Mouse (Mus musculus) hindbrain, embryonic 14.5 days (tissue): ENCODE measurements around the gene Smcp. TPM values are rescaled to one million over a fixed set of nuclear protein-coding genes. Genes with fewer than 3 reads are reported as not detected.
A peak's percentile ranks its signal among the peaks of the same experiment; 100 is the strongest.

ENCODE experiments used
- ATAC-seq: fragments of 200-750 bp; cut with Nextera tagmentation; 2 replicates; pipeline ENCODE4 v1.8.0; 2017; ENCODE audit warnings: moderate number of reproducible peaks, mild to moderate bottlenecking, moderate TSS enrichment, moderate library complexity; ENCODE audit not compliant: low FRiP score
- DNase-seq: peaks from one replicate; pipeline ENCODE4 v3.0.0-alpha.2; 2015; ENCODE audit warnings: low spot score
- H3K27ac ChIP-seq: fragments of 300-500 bp; sonication (generic); 2 replicates; pipeline ENCODE4 v1.5.1; 2014; ENCODE audit warnings: mild to moderate bottlenecking, moderate library complexity
- H3K27me3 ChIP-seq: fragments of 300-500 bp; sonication (generic); 2 replicates; pipeline ENCODE4 v1.6.1; 2014; ENCODE audit warnings: mild to moderate bottlenecking, low read length, mixed read lengths; ENCODE audit not compliant: control insufficient read depth, insufficient read depth
- H3K36me3 ChIP-seq: fragments of 300-500 bp; sonication (generic); replicated peaks from 2 replicates; pipeline ENCODE4 v1.6.1; 2014; ENCODE audit not compliant: control insufficient read depth, insufficient read depth
- H3K4me1 ChIP-seq: fragments of 300-500 bp; sonication (generic); replicated peaks from 2 replicates; pipeline ENCODE4 v1.6.1; 2014; ENCODE audit warnings: antibody characterized with exemption, low read length, mixed read lengths; ENCODE audit not compliant: control insufficient read depth, insufficient read depth
- H3K4me2 ChIP-seq: fragments of 300-500 bp; sonication (generic); replicated peaks from 2 replicates; pipeline ENCODE4 v1.6.1; 2014; ENCODE audit warnings: mild to moderate bottlenecking, moderate library complexity
- H3K4me3 ChIP-seq: fragments of 300-500 bp; sonication (generic); replicated peaks from 2 replicates; pipeline ENCODE4 v1.5.1; 2014; ENCODE audit warnings: mild to moderate bottlenecking, low read length
- H3K9ac ChIP-seq: fragments of 300-500 bp; sonication (generic); 2 replicates; pipeline ENCODE4 v1.6.1; 2014
- H3K9me3 ChIP-seq: fragments of 300-500 bp; sonication (generic); 2 replicates; pipeline ENCODE4 v1.6.1; 2016; ENCODE audit warnings: low read length; ENCODE audit not compliant: control insufficient read depth
- WGBS: fragments of 180-500 bp; shearing (Covaris S2); extraction: QIAGEN DNeasy Blood & Tissue Kit; methylation state at CpG from one replicate; pipeline ENCODE4 v1.1.7; 2014; 5-methylcytosine and 5-hydroxymethylcytosine counted together
- polyA plus RNA-seq: library from polyadenylated mRNA; unstranded; fragments of >200 nt; fragmentation: Nextera tagmentation; extraction: Ambion mirVana; gene quantifications from 2 replicates; pipeline ENCODE4 v1.2.1, GENCODE M21; 2014

Smcp gene
- not detected in 2 replicates for polyA plus RNA-seq

DNA sequence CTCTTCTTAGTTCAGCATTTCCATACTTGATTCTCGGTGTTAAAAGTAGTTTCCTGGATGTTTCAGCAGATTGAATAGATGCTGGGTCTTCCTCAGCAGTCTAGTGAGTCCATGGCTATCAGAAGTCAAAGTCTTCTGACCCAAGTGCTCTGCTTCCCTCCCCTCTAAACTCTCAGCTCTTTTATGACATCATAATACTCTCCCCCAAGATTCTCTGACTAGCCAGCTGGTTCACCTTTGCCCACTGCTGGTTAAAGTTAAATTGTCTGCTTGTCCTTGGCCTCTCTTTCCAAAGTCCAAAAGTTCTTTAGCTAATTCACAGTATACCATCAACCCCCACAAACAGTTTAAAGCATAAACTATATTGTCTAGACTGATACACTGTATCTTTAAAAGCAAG is at the start of gene Smcp:
Gene Smcp (minus strand): TSS at position 140 of the 400 bp plus-strand sequence.
- H3K4me2 ChIP-seq, result no peak within 1 kb of the TSS
- no peak within 1 kb of the TSS for H3K9ac ChIP-seq
- no peak within 1 kb of the TSS for H3K4me3 ChIP-seq
- no peaks in the 10 kb centered on the region for H3K9me3 ChIP-seq
- H3K27me3 ChIP-seq, result no peaks in the 10 kb centered on the region
- H3K4me1 ChIP-seq, result no peaks in the 10 kb centered on the region
- H3K27ac ChIP-seq, result no peak within 1 kb of the TSS
- 71% methylated on average over 1 of the region's 1 CpGs for WGBS
- DNase-seq (no peak), ATAC-seq (no peak)
- no peaks in the 10 kb centered on the region for H3K36me3 ChIP-seq

DNA sequence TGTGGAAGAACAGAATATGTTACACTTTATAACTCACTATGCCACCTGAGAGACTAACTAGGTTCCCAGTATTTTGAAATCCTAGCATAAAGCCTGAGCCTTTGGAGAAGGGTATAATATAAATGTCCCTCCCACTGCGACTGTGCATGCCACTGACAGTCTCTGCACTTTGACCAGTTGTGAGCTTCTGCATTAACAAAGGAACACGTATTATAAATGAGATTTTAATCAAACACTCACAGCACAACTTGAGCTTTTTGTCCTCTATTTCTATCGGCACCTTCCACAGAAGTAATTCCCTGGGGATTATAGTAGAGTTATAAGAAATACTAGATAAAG is 49.8 kb upstream of the Smcp start:
- Histone ChIP-seq H3K27me3 (no peaks in the 10 kb centered on the region), H3K36me3 (no peaks in the 10 kb centered on the region), H3K4me1 (no peaks in the 10 kb centered on the region), H3K4me2 (no peak overlapping the region), H3K9ac (no peak overlapping the region), H3K4me3 (no peak overlapping the region), H3K27ac (no peak overlapping the region), H3K9me3 (no peaks in the 10 kb centered on the region)
- WGBS, result 70% methylated on average over 3 of the region's 3 CpGs
- ATAC-seq (no peak), DNase-seq (no peak)

DNA sequence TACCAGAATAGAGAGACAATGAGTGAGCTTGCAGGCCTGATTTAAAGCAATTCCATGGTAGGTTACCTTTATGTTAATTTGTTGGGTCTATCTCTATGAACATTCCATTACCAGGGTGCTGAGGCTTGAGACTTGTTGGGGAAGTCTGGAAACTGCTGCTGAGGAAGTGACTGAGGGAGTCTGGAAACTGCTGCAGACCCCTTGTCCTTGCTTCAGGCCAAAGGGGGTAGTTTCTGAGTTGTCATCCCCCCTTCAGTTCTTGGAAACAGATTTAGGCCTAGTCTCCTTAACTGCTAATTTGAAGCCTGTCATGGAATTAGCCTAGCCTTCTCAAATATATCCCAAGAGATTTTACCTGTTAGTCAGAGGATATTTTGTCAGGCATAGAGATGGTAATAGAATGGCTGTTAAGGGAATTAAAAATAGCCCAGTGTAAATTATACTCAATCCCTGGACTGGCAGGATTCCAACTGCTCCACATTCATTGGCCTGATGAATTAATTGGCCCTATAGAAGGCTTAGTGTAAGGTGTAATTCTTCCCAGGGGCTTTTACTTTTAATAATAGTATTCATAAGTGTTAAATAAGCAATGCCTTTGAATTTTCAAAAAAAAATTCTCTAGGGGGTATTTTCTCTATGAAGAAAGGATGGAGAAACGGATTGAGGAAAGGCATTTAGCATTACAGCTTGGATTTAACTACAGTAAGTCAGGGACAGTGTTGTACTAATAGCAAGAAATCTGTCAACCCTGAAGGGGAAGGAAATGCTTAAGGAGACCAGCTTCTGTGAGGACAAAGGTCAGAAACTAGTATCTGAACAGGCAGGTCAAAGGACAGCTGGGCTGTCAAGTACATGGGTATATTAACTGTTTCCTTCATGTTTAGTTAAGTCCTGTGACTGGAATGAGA is 49.2 kb upstream of the Smcp start:
- DNase-seq (no peak), ATAC-seq (peak; percentile 77; the same call in 1 of the 2 replicates)
- Histone ChIP-seq H3K4me2 (no peak overlapping the region), H3K9me3 (no peaks in the 10 kb centered on the region), H3K36me3 (no peaks in the 10 kb centered on the region), H3K27me3 (no peaks in the 10 kb centered on the region), H3K4me3 (no peak overlapping the region), H3K27ac (no peak overlapping the region), H3K4me1 (no peaks in the 10 kb centered on the region), H3K9ac (no peak overlapping the region)
- WGBS, result 35% methylated on average over 1 of the region's 1 CpGs

DNA sequence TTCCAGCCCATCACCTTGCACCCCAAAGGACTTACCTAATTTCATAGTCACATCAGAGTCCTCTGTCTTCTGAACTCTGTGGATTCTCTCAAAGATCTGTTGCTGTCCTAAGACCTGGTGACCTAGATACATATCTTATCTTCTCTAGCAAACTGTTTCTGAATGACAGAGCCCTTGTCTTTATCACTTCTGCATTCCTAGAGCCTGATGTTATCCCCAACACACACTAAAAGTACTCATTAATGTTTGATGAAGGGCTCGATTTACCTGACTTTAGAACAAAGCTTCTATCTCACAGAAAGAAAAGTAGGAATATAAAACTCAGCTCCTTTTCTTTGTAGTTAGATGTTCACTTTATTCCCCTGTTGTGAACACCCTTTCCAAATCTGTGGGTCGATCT is 32.8 kb upstream of the Smcp start, which contains the start of gene Lce6a:
Gene Lce6a (minus strand): TSS at position 101 of the 400 bp plus-strand sequence.
- Histone ChIP-seq H3K4me3 (no peak within 1 kb of the TSS), H3K4me2 (no peak within 1 kb of the TSS), H3K27ac (no peak within 1 kb of the TSS), H3K9me3 (no peaks in the 10 kb centered on the region), H3K27me3 (no peaks in the 10 kb centered on the region), H3K4me1 (no peaks in the 10 kb centered on the region), H3K9ac (no peak within 1 kb of the TSS), H3K36me3 (no peaks in the 10 kb centered on the region)
- WGBS, result 86% methylated on average over 2 of the region's 2 CpGs
- ATAC-seq (no peak), DNase-seq (no peak)

DNA sequence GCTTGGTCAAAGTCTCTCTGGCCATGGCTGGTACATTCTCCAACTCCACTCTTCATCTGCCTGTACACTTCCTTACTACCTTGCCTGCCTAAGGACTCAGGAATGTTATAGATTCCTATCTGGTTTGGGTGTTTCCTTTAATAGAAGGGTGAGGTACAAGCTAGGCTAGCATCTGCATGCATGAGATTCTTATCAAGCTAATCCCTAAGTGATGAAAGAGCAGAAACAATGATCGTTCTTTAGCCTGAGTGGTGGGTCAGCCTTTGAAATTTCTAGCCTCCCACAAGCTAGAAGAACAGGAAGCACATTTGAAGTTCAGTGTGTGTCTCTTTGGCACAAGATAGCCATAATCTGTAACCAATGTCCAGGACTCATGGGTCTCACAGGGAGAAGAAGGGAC is 21.0 kb upstream of the Smcp start:
- Histone ChIP-seq H3K36me3 (no peaks in the 10 kb centered on the region), H3K27ac (no peak overlapping the region), H3K4me1 (no peaks in the 10 kb centered on the region), H3K4me3 (no peak overlapping the region), H3K9me3 (no peaks in the 10 kb centered on the region), H3K9ac (no peak overlapping the region), H3K27me3 (no peaks in the 10 kb centered on the region), H3K4me2 (no peak overlapping the region)
- no peak for ATAC-seq
- no peak for DNase-seq
- 91% methylated on average over 1 of the region's 1 CpGs for WGBS

DNA sequence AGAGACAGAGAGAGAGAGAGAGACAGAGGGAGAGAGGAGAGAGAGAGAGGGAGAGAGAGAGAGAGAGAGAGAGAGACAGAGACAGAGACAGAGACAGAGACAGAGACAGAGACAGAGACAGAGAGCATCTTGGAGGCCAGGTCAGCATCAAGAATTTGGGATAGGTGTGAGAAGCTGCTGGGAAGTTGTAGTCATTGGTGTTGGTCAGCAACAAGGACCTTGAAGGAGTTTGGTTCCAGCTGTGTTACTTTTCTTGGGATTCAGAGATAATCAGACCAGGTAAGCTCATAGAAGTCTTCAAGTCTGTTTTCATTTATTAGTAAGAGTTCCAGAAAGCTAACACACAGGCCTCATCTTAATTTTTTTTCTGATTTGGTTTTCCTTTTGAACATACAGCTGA is 18.6 kb upstream of the Smcp start, which contains the start of gene 2210017I01Rik:
Gene 2210017I01Rik (minus strand): TSS at position 101 of the 400 bp plus-strand sequence.
- ATAC-seq, result no peak
- H3K27ac ChIP-seq, result no peak within 1 kb of the TSS
- H3K4me2 ChIP-seq, result no peak within 1 kb of the TSS
- H3K4me1 ChIP-seq, result no peaks in the 10 kb centered on the region
- H3K9me3 ChIP-seq, result no peaks in the 10 kb centered on the region
- H3K27me3 ChIP-seq, result no peaks in the 10 kb centered on the region
- H3K9ac ChIP-seq, result no peak within 1 kb of the TSS
- DNase-seq, result no peak
- H3K4me3 ChIP-seq, result no peak within 1 kb of the TSS
- H3K36me3 ChIP-seq, result no peaks in the 10 kb centered on the region

DNA sequence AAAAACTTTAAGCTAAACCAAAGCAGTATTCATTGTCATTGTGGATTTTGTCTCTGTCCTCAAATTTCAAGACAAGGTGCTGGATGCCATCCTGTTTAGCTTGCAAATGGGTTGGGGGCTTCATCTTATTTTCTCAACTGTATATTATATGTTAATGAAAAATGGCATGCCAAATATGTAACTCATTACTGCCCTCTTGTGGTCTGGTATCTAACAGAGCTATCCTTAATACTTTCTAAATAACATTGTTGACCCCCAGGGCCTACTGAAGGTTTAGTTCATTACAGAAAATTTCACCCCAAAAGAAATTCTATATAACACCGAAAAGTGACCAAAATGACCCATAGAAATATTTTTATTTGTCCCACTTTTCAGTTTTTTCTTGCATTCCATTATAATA is 13.4 kb upstream of the Smcp start:
- no peak overlapping the region for H3K9ac ChIP-seq
- DNase-seq (peak; percentile 48), ATAC-seq (no peak)
- WGBS, result 55% methylated on average over 1 of the region's 1 CpGs
- no peak overlapping the region for H3K27ac ChIP-seq
- H3K36me3 ChIP-seq, result no peaks in the 10 kb centered on the region
- H3K4me1 ChIP-seq, result no peaks in the 10 kb centered on the region
- no peak overlapping the region for H3K4me2 ChIP-seq
- no peaks in the 10 kb centered on the region for H3K27me3 ChIP-seq
- no peak overlapping the region for H3K4me3 ChIP-seq
- peaks cover 8% of the 10 kb centered on the region for H3K9me3 ChIP-seq

DNA sequence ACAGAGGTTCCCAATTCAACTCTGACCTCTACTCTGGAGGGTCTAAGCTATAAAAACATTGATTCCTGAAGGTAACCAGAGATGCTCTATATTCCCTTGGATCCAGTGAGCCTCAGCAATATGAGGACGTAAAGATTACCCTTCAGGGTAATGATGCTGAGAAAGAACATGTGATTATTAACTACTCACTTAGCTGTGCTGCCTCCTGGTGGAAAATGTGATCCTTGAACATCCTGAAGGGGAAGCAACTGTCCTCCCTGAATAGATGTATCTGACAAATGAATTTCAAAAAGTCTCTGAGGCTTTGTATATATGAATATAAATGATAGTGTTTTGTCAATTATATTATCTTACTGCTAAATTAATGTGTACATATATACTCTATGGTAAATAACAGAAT is 11.7 kb upstream of the Smcp start:
- Histone ChIP-seq H3K4me2 (no peak overlapping the region), H3K9me3 (peaks cover 8% of the 10 kb centered on the region), H3K4me3 (no peak overlapping the region), H3K9ac (no peak overlapping the region), H3K4me1 (no peaks in the 10 kb centered on the region), H3K27ac (no peak overlapping the region), H3K36me3 (no peaks in the 10 kb centered on the region), H3K27me3 (no peaks in the 10 kb centered on the region)
- WGBS, result 65% methylated on average over 1 of the region's 1 CpGs
- DNase-seq (no peak), ATAC-seq (no peak)

DNA sequence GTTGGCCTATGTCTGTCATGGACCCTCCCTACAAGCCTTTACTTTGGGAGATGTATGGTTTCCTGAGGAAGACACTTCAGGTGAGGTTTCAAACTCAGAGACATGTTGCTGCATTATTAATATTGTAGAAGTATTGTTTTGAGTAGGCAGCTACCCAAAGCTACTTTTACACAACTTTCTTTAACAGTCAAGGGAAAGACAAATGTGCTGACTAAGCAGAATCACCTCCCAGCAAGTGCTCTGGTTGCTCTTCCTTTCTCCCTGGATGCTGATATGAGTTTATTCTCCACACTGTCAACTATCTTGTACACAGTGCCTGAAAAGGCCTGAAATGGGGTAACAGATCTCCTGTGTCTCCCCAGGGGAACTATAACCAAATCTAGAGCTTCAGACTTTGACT is 11.2 kb upstream of the Smcp start:
- H3K27ac ChIP-seq, result no peak overlapping the region
- H3K4me1 ChIP-seq, result no peaks in the 10 kb centered on the region
- no peak overlapping the region for H3K9ac ChIP-seq
- H3K27me3 ChIP-seq, result no peaks in the 10 kb centered on the region
- ATAC-seq (no peak), DNase-seq (no peak)
- H3K4me2 ChIP-seq, result no peak overlapping the region
- no peaks in the 10 kb centered on the region for H3K36me3 ChIP-seq
- H3K4me3 ChIP-seq, result no peak overlapping the region
- H3K9me3 ChIP-seq, result peaks cover 8% of the 10 kb centered on the region
